Mouse (Mus musculus): Measurements from ENCODE around the gene F2rl2. TPM values are rescaled to one million over a fixed set of nuclear protein-coding genes. Genes with fewer than 3 reads are reported as not detected.

F2rl2 gene
- polyA plus RNA-seq, 1 experiment: 0.44 TPM

DNA sequence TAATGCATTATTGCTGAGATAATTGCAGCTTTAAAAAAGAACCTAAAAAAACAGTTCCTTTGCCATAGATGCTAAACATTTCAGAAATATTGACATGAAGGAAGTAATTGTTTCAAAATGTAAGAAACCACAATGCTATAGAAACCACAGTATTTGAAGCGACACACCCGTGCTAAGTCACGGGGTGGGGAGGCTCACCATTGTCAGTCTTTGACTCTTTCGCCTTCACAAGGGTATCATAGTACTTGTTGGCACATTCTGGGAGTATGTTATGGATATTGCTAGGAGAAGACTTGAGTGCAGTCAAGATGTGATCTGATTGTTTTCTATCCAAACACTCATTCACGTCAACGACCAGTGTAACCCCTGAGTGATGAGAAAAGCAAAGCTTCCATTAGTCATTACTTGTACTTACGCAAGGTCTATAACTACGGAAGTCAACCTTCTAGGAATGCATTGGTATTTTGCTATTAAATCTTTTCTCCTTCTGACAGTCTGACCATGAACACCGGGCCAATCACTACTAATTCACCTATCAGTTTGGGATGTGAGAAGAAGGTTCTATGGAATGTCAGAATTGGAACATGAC, 11.9 kb upstream of the F2rl2 start:
- Histone ChIP-seq H3K27me3 (ENCODE audit: control insufficient read depth, insufficient read depth, low read length) (no peaks in the 10 kb centered on the region), H3K27ac (ENCODE audit: insufficient read depth, low read length) (no peak overlapping the region), H3K4me3 (replicated peaks; ENCODE audit: insufficient read depth, low read depth, low read length) (no peak overlapping the region), H3K4me1 (ENCODE audit: control insufficient read depth, insufficient read depth, low read length) (no peaks in the 10 kb centered on the region)
- 96% methylated on average over 9 of the region's 9 CpGs for WGBS
- TF ChIP-seq CTCF (IDR thresholded peaks at IDR 0.05; ENCODE audit: borderline replicate concordance, insufficient read depth, low read depth, low read length) (no peak), POLR2A (IDR thresholded peaks at IDR 0.05; ENCODE audit: borderline replicate concordance, insufficient read depth, low read length) (no peak)
- no peak for DNase-seq

DNA sequence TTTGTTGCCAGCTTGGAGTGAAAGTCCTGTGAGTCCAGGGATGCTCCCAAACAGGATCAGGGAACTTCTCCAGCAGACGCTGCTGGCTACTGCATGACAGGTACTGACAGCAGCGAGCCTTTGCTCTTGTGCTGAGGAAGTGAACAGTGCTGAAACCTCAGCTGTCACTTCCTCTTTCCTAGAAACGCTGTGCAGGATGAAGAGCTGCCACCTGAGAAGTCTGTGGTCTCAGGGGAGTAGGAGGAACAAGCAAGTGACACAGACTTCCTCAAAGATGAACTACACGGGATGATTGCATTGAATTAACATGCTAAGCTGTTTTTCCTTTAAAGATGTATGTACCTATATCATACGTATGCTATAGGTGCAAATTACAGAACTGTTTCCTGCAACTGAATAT, 10.9 kb upstream of the F2rl2 start:
- WGBS: 88% methylated on average over 5 of the region's 5 CpGs
- Histone ChIP-seq H3K4me3 (replicated peaks; ENCODE audit: insufficient read depth, low read depth, low read length) (no peak overlapping the region), H3K27me3 (ENCODE audit: control insufficient read depth, insufficient read depth, low read length) (no peaks in the 10 kb centered on the region), H3K4me1 (ENCODE audit: control insufficient read depth, insufficient read depth, low read length) (no peaks in the 10 kb centered on the region), H3K27ac (ENCODE audit: insufficient read depth, low read length) (no peak overlapping the region)
- DNase-seq: no peak
- no peak for TF ChIP-seq POLR2A (IDR thresholded peaks at IDR 0.05; ENCODE audit: borderline replicate concordance, insufficient read depth, low read length)
- TF ChIP-seq CTCF (IDR thresholded peaks at IDR 0.05; ENCODE audit: borderline replicate concordance, insufficient read depth, low read depth, low read length): no peak

DNA sequence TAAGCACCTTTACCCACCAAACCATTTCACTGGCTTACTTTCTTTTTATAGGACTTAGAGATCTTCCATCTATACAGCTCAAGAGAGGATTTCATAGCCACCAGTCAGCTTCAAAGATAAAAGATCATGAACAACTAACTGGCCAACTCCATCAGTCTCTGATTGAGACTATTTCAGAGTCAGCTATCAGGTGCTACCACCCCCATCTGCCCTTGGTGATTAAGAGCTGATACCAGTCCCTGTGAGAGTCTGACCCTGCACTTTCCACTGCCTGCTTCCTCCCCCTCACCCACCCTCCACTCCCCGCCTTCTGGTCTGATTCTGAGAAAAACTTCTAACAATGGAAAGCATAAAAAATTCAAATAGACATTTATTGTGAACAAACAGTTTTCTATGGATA, 8.1 kb upstream of the F2rl2 start:
- Histone ChIP-seq H3K27ac (ENCODE audit: insufficient read depth, low read length) (no peak overlapping the region), H3K4me3 (replicated peaks; ENCODE audit: insufficient read depth, low read depth, low read length) (no peak overlapping the region), H3K27me3 (ENCODE audit: control insufficient read depth, insufficient read depth, low read length) (no peaks in the 10 kb centered on the region), H3K4me1 (ENCODE audit: control insufficient read depth, insufficient read depth, low read length) (no peaks in the 10 kb centered on the region)
- 89% methylated on average over 1 of the region's 1 CpGs for WGBS
- TF ChIP-seq CTCF (IDR thresholded peaks at IDR 0.05; ENCODE audit: borderline replicate concordance, insufficient read depth, low read depth, low read length) (no peak), POLR2A (IDR thresholded peaks at IDR 0.05; ENCODE audit: borderline replicate concordance, insufficient read depth, low read length) (no peak)
- DNase-seq: no peak

DNA sequence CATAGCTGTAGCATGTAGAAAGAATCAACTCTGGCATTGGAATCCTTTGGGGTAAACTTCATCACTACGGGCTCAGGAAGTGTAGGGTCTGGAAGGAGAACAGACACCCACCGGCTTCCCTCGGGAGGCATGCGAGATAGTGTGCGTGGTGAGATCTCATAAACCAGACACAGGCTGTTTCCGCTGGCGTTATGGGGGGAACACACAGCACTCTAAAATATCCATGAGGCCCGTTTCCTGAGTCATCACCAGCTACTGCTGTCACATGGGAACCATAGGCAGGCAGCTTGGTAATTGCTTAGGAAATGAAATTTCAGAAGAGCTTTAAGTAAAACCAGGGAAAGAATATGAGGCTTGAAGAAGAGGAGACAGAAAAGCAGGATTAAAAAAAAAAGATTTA, 4.5 kb upstream of the F2rl2 start:
- WGBS: 93% methylated on average over 8 of the region's 8 CpGs
- TF ChIP-seq POLR2A (IDR thresholded peaks at IDR 0.05; ENCODE audit: borderline replicate concordance, insufficient read depth, low read length) (no peak), CTCF (IDR thresholded peaks at IDR 0.05; ENCODE audit: borderline replicate concordance, insufficient read depth, low read depth, low read length) (no peak)
- H3K27me3 ChIP-seq (ENCODE audit: control insufficient read depth, insufficient read depth, low read length): no peaks in the 10 kb centered on the region
- H3K4me1 ChIP-seq (ENCODE audit: control insufficient read depth, insufficient read depth, low read length): no peaks in the 10 kb centered on the region
- no peak for DNase-seq
- no peak overlapping the region for H3K4me3 ChIP-seq (replicated peaks; ENCODE audit: insufficient read depth, low read depth, low read length)
- no peak overlapping the region for H3K27ac ChIP-seq (ENCODE audit: insufficient read depth, low read length)

DNA sequence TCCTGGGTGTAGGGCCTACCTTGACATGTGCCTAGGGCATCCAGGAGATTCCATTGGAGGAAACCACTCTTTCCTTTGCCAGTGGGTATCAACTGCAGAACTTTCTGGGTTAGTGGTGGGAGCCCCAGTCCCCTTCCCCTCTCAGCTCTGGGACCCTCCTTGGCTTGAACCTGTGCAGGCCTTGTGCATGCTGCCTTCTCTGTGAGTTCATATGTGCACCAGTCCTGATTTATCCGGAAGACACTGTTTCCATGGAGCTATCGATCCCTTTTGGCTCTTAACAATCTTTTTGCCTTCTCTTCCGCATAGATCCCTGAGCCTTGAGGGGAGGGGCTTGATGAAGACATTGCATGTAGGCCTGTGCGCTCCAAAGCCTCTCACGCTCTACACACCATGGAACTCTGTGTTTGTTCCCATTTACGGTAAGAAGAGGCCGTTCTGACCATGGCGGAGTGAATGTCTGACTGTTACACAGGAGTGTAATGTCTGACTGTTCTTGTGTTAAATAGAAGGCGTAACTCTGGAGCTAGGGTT, 466 bp upstream of the F2rl2 start:
- no peak for DNase-seq
- Histone ChIP-seq H3K4me1 (ENCODE audit: control insufficient read depth, insufficient read depth, low read length) (no peaks in the 10 kb centered on the region), H3K27ac (ENCODE audit: insufficient read depth, low read length) (no peak overlapping the region), H3K4me3 (replicated peaks; ENCODE audit: insufficient read depth, low read depth, low read length) (no peak overlapping the region), H3K27me3 (ENCODE audit: control insufficient read depth, insufficient read depth, low read length) (no peaks in the 10 kb centered on the region)
- 84% methylated on average over 9 of the region's 9 CpGs for WGBS
- no peak for TF ChIP-seq POLR2A (IDR thresholded peaks at IDR 0.05; ENCODE audit: borderline replicate concordance, insufficient read depth, low read length)
- TF ChIP-seq CTCF (IDR thresholded peaks at IDR 0.05; ENCODE audit: borderline replicate concordance, insufficient read depth, low read depth, low read length): no peak

DNA sequence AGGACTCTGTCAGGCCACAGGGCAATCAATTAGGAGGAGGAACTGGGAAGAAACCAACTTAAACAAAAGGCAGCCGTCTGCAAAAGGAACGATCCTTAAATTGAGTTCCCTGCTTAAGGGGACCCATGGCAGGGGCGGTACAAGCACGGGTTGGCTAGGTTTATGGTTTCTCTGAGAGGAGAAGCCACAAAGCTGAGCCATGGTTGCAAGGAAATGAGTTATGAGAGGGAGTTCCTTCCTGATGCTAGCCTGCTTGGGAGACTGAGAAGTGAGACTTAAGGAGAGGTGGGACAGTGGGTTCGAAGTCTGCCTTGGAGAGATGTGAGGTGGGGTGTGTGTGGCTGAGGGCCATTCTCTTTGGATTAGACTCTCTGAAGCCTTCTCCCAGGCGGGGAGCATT, 1.2 kb downstream of the F2rl2 start:
- TF ChIP-seq CTCF (IDR thresholded peaks at IDR 0.05; ENCODE audit: borderline replicate concordance, insufficient read depth, low read depth, low read length) (no peak), POLR2A (IDR thresholded peaks at IDR 0.05; ENCODE audit: borderline replicate concordance, insufficient read depth, low read length) (no peak)
- Histone ChIP-seq H3K27ac (ENCODE audit: insufficient read depth, low read length) (no peak overlapping the region), H3K4me1 (ENCODE audit: control insufficient read depth, insufficient read depth, low read length) (no peaks in the 10 kb centered on the region), H3K4me3 (replicated peaks; ENCODE audit: insufficient read depth, low read depth, low read length) (no peak overlapping the region), H3K27me3 (ENCODE audit: control insufficient read depth, insufficient read depth, low read length) (no peaks in the 10 kb centered on the region)
- 68% methylated on average over 6 of the region's 6 CpGs for WGBS
- no peak for DNase-seq

DNA sequence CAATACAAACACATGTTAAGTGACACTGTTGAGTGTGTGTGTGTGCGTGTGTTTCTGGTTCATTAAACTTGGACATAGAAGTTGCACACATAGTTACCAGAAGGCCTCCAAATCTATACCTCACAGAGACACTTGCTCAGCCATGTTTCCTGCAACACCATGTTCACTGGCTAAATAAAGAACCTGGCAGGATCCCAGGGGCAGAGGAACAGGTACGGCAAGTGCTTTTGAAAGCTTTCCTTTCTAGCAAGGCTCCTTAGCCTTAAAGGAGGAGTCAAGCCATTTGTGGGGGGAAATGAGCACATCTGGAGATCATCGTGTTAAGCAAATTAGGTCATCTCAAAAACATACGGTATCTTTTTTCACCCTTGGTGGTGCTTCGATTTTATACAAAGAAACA, 6.7 kb downstream of the F2rl2 start:
- TF ChIP-seq CTCF (IDR thresholded peaks at IDR 0.05; ENCODE audit: borderline replicate concordance, insufficient read depth, low read depth, low read length): no peak
- no peak for TF ChIP-seq POLR2A (IDR thresholded peaks at IDR 0.05; ENCODE audit: borderline replicate concordance, insufficient read depth, low read length)

DNA sequence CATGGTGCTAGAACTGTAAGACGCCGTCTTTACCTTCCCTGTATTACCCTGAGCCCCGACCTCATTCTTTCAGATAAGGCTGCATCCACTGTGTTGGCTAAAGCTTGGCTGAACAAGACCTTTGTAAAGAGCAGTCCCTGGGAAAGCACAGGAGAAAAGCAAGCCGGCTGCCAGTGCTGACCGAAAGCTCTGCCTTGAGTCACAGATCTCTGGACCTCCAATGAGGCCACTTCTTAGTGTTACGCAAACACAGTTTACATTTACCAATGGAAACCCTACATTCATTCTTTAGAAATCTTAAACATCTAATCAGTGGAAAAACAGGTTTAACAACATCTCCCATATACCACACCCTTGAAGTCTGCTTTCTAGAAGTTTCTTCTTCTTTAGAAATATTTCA, 8.9 kb downstream of the F2rl2 start:
- no peak overlapping the region for H3K4me3 ChIP-seq (replicated peaks; ENCODE audit: insufficient read depth, low read depth, low read length)
- H3K27ac ChIP-seq (ENCODE audit: insufficient read depth, low read length): no peak overlapping the region
- H3K27me3 ChIP-seq (ENCODE audit: control insufficient read depth, insufficient read depth, low read length): no peaks in the 10 kb centered on the region
- 98% methylated on average over 6 of the region's 6 CpGs for WGBS
- no peak for DNase-seq
- TF ChIP-seq CTCF (IDR thresholded peaks at IDR 0.05; ENCODE audit: borderline replicate concordance, insufficient read depth, low read depth, low read length) (no peak), POLR2A (IDR thresholded peaks at IDR 0.05; ENCODE audit: borderline replicate concordance, insufficient read depth, low read length) (no peak)
- H3K4me1 ChIP-seq (ENCODE audit: control insufficient read depth, insufficient read depth, low read length): no peaks in the 10 kb centered on the region

More for the DNA sequence above, 6.7 kb downstream of the F2rl2 start:
- DNase-seq: no peak
- Histone ChIP-seq H3K27ac (ENCODE audit: insufficient read depth, low read length) (no peak overlapping the region), H3K4me1 (ENCODE audit: control insufficient read depth, insufficient read depth, low read length) (no peaks in the 10 kb centered on the region), H3K27me3 (ENCODE audit: control insufficient read depth, insufficient read depth, low read length) (no peaks in the 10 kb centered on the region), H3K4me3 (replicated peaks; ENCODE audit: insufficient read depth, low read depth, low read length) (no peak overlapping the region)
- WGBS: 73% methylated on average over 5 of the region's 5 CpGs

All from cerebellum, adult 2 months (tissue).